Mouse (Mus musculus) stomach, postnatal 0 days (tissue): Measurements from ENCODE around the gene Tuba8. TPM values are rescaled to one million over a fixed set of nuclear protein-coding genes. Genes with fewer than 3 reads are reported as not detected.

Source experiments
- ATAC-seq: fragments of 200-750 bp; cut with Nextera tagmentation; 2 replicates; pipeline ENCODE4 v1.8.0; 2017; ENCODE audit not compliant: low FRiP score, low TSS enrichment
- DNase-seq: peaks from one replicate; pipeline ENCODE4 v3.0.0-alpha.2; 2016; ENCODE audit warnings: low spot score
- H3K27ac ChIP-seq: fragments of 300-500 bp; sonication (generic); replicated peaks from 2 replicates; pipeline ENCODE4 v1.5.1; 2014; ENCODE audit warnings: mild to moderate bottlenecking, control low read depth
- H3K27me3 ChIP-seq: fragments of 300-500 bp; sonication (generic); 2 replicates; pipeline ENCODE4 v1.6.1; 2014; ENCODE audit warnings: low read length; ENCODE audit not compliant: control insufficient read depth, insufficient read depth
- H3K36me3 ChIP-seq: fragments of 300-500 bp; sonication (generic); 2 replicates; pipeline ENCODE4 v1.6.1; 2014; ENCODE audit warnings: low read length, mixed read lengths; ENCODE audit not compliant: control insufficient read depth, insufficient read depth
- H3K4me1 ChIP-seq: fragments of 300-500 bp; sonication (generic); replicated peaks from 2 replicates; pipeline ENCODE4 v1.6.1; 2014; ENCODE audit warnings: antibody characterized with exemption; ENCODE audit not compliant: control insufficient read depth, insufficient read depth
- H3K4me2 ChIP-seq: fragments of 300-500 bp; sonication (generic); replicated peaks from 2 replicates; pipeline ENCODE4 v1.6.1; 2014; ENCODE audit warnings: low read depth, mild to moderate bottlenecking, control low read depth, moderate library complexity
- H3K4me3 ChIP-seq: fragments of 300-500 bp; sonication (generic); 2 replicates; pipeline ENCODE4 v1.5.1; 2014; ENCODE audit warnings: low read depth, low read length, control low read depth
- H3K9ac ChIP-seq: fragments of 300-500 bp; sonication (generic); 2 replicates; pipeline ENCODE4 v1.6.1; 2014; ENCODE audit warnings: mild to moderate bottlenecking, low read length, control low read depth, mixed read lengths
- H3K9me3 ChIP-seq: fragments of 300-500 bp; sonication (generic); 2 replicates; pipeline ENCODE4 v1.6.1; 2016; ENCODE audit warnings: low read length; ENCODE audit not compliant: control insufficient read depth
- CTCF ChIP-seq: IDR thresholded peaks from 2 replicates; pipeline ENCODE4 v1.5.1; 2016; ENCODE audit warnings: antibody characterized with exemption, low read depth, mild to moderate bottlenecking, moderate library complexity
- EP300 ChIP-seq: optimal IDR thresholded peaks from 2 replicates; pipeline ENCODE3; 2016; ENCODE audit warnings: antibody characterized with exemption
- WGBS: fragments of 180-500 bp; shearing (Covaris S2); extraction: QIAGEN DNeasy Blood & Tissue Kit; methylation state at CpG from one replicate; pipeline ENCODE4 v1.1.7; 2014; 5-methylcytosine and 5-hydroxymethylcytosine counted together
- polyA plus RNA-seq: library from polyadenylated mRNA; unstranded; fragments of >200 nt; fragmentation: Nextera tagmentation; extraction: Ambion mirVana; gene quantifications from 2 replicates; pipeline ENCODE4 v1.2.1, GENCODE M21; 2015

Tuba8 gene
- polyA plus RNA-seq, 1 experiment from 2014 or later = 0.06 TPM

GRCm38 (mm10) chr6:121179846-121180245 lies 30.6 kb upstream of the Tuba8 start:
- Histone ChIP-seq H3K9me3 (no peaks in the 10 kb centered on the region), H3K4me2 (no peak overlapping the region), H3K4me3 (no peak overlapping the region), H3K9ac (no peak overlapping the region), H3K4me1 (no peaks in the 10 kb centered on the region), H3K27ac (no peak overlapping the region), H3K27me3 (no peaks in the 10 kb centered on the region), H3K36me3 (no peaks in the 10 kb centered on the region)
- ATAC-seq = no peak
- no peak for TF ChIP-seq EP300
- no peak for TF ChIP-seq CTCF
- 71% methylated on average over 7 of the region's 7 CpGs for WGBS
- DNase-seq = no peak

GRCm38 (mm10) chr6:121183414-121184173 lies 26.9 kb upstream of the Tuba8 start, which contains the start of gene Pex26:
Pex26 (plus strand) TSS chr6:121183667.
- Histone ChIP-seq H3K27ac (peak within 1 kb of the TSS; percentile 82), H3K9ac (peak within 1 kb of the TSS; percentile 72), H3K4me1 (no peaks in the 10 kb centered on the region), H3K4me2 (peak within 1 kb of the TSS; percentile 99), H3K27me3 (no peaks in the 10 kb centered on the region), H3K9me3 (no peaks in the 10 kb centered on the region), H3K36me3 (peaks cover 5% of the 10 kb centered on the region; the same call in 1 of the 2 replicates), H3K4me3 (peak within 1 kb of the TSS; percentile 72)
- ATAC-seq (peak; percentile 84), DNase-seq (peak; percentile 88)
- no peak for TF ChIP-seq CTCF
- TF ChIP-seq EP300 = no peak
- WGBS = 2% methylated on average over 32 of the region's 32 CpGs

GRCm38 (mm10) chr6:121184198-121185140 lies 26.0 kb upstream of the Tuba8 start:
- peaks cover 5% of the 10 kb centered on the region; the same call in 1 of the 2 replicates for H3K36me3 ChIP-seq
- WGBS = 2% methylated on average over 35 of the region's 35 CpGs
- peak overlapping the region; percentile 99 for H3K4me2 ChIP-seq
- H3K9ac ChIP-seq = peak overlapping the region; percentile 72
- peak; percentile 67 for DNase-seq
- ATAC-seq = peak; percentile 76
- no peaks in the 10 kb centered on the region for H3K4me1 ChIP-seq
- H3K27me3 ChIP-seq = no peaks in the 10 kb centered on the region
- TF ChIP-seq EP300 = no peak
- peak; percentile 89 for TF ChIP-seq CTCF
- H3K27ac ChIP-seq = peak overlapping the region; percentile 82
- no peaks in the 10 kb centered on the region for H3K9me3 ChIP-seq
- H3K4me3 ChIP-seq = peak overlapping the region; percentile 72

DNA sequence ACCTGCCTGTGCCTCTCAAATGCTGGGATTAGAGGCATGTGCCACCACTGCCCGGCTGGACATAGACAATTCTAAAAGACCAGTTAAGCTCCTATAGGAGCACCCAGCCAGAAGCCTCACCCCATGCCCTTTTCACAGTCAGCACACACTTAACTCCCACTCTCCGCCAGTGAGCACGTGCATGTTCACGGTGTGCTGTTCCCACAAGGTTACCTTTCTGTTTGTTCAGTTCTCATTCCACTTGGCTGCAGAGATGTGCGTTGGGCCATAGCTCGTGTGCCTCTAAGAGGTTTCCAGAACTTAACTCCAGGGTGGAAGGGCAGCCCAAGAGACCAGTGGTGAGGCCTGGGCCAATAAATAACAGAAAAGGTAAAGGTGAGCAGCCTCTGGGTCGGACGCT lies 25.3 kb upstream of the Tuba8 start:
- DNase-seq (no peak), ATAC-seq (peak; percentile 8; the same call in 1 of the 2 replicates)
- Histone ChIP-seq H3K27me3 (no peaks in the 10 kb centered on the region), H3K4me2 (peak overlapping the region; percentile 99), H3K36me3 (peaks cover 11% of the 10 kb centered on the region; the same call in 1 of the 2 replicates), H3K9ac (no peak overlapping the region; the same call in 1 of the 2 replicates), H3K27ac (no peak overlapping the region), H3K4me1 (no peaks in the 10 kb centered on the region), H3K4me3 (peak overlapping the region; percentile 72; the same call in 1 of the 2 replicates), H3K9me3 (no peaks in the 10 kb centered on the region)
- 60% methylated on average over 8 of the region's 8 CpGs for WGBS
- TF ChIP-seq EP300 (no peak), CTCF (no peak)

DNA sequence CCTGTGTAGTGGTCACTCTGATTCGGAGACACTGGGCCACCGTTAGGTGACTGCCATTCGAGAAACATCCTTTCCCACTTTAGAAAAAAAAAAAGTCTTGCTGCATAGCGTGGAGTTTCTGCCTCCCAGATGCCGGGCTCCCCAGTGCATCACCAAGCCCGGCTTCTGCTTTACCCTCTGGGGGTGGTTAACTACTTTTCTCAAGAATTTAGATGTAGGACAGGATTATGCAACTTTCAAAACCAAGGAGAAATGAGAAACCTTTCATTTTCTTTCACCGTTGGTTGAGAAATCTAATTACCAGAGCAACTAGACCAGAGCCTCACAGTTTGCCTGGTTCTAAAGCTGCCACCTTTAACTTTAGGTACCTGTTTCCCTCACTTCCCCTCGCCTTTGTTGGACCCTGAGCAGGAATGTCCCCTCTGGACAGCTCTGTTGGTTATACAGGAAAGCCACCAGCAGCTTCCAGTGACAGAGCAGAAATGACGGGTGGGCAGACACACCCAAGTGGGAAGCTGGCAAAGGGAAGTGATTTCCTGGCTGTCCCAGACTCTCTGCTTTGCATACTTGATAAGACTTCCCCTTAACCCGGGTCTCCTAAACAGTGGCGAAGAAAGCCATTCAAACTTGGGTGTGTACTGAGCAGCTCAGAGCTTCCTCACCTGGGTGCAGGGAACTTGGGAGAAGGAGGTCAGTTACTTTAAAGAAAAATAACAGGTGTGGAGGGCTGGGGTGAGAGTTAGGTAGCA lies 19.1 kb upstream of the Tuba8 start:
- 74% methylated on average over 11 of the region's 11 CpGs for WGBS
- no peak overlapping the region for H3K4me2 ChIP-seq
- no peak overlapping the region for H3K4me3 ChIP-seq
- no peaks in the 10 kb centered on the region for H3K9me3 ChIP-seq
- H3K9ac ChIP-seq = no peak overlapping the region
- H3K27me3 ChIP-seq = no peaks in the 10 kb centered on the region
- TF ChIP-seq CTCF = no peak
- no peak for TF ChIP-seq EP300
- DNase-seq (no peak), ATAC-seq (0 out of 2 replicates have a peak, but pooled peaks have one; percentile 41)
- H3K27ac ChIP-seq = no peak overlapping the region
- H3K36me3 ChIP-seq = peaks cover 13% of the 10 kb centered on the region; the same call in 1 of the 2 replicates
- H3K4me1 ChIP-seq = no peaks in the 10 kb centered on the region
